Mouse (Mus musculus): ENCODE data around the gene Gdf2.

- TF ChIP-seq POLR2A (IDR thresholded peaks at IDR 0.05; ENCODE audit: low read depth, low read length) = no peak
- no peak for TF ChIP-seq CTCF (IDR thresholded peaks at IDR 0.05; ENCODE audit: extremely low read depth, insufficient read depth, insufficient read length, insufficient replicate concordance)
Measured at GRCm38 (mm10) chr14:33956055-33956454, 15.2 kb downstream of the Gdf2 start.

All from spleen, adult 2 months (tissue).